Mouse (Mus musculus): Measurements from ENCODE around the gene Fpr3.
"Not testable (repeated sequence)": the region's sequence is repeated elsewhere in the genome, so short reads cannot be mapped to it uniquely, and the experiment has no call there.

GRCm38 (mm10) chr17:17912618-17913017 is 25.0 kb downstream of the Fpr3 start:
- not testable (repeated sequence) for TF ChIP-seq CTCF, POLR2A (IDR thresholded peaks at IDR 0.05; ENCODE audit: insufficient read depth, low read depth, low read length)
